Mouse (Mus musculus): Measurements from ENCODE around the gene Eif3d. TPM values are rescaled to one million over a fixed set of nuclear protein-coding genes. Genes with fewer than 3 reads are reported as not detected.

The Eif3d gene
- polyA plus RNA-seq, 1 experiment = 461 TPM

- TF ChIP-seq E2F4 (IDR thresholded peaks at IDR 0.05; ENCODE audit: insufficient read depth) = no peak
- TF ChIP-seq SRF (IDR thresholded peaks at IDR 0.05; ENCODE audit: control insufficient read depth, insufficient read length, low read depth) = no peak
- TF ChIP-seq REST (IDR thresholded peaks at IDR 0.05; ENCODE audit: insufficient read depth, insufficient read length) = no peak
- TF ChIP-seq POLR2AphosphoS2 (IDR thresholded peaks at IDR 0.05; ENCODE audit: insufficient read length, low read depth) = no peak
- TF ChIP-seq POLR2A (IDR thresholded peaks at IDR 0.05; ENCODE audit: insufficient read length, low read depth) = no peak
- no peak for TF ChIP-seq MYOG (IDR thresholded peaks at IDR 0.05; ENCODE audit: control insufficient read depth in 1 of 3, insufficient read depth in 1 of 3, insufficient read length in 2 of 3, low read depth in 2 of 3)
- no peak for TF ChIP-seq MAX (IDR thresholded peaks at IDR 0.05; ENCODE audit: low read depth)
- no peak for TF ChIP-seq TCF12 (IDR thresholded peaks at IDR 0.05; ENCODE audit: insufficient read depth, poor library complexity, severe bottlenecking)
- Histone ChIP-seq H3ac (ENCODE audit: control insufficient read depth, insufficient read length) (no peak overlapping the region), H3K27me3 (ENCODE audit: control insufficient read depth, insufficient read depth, insufficient read length) (no peaks in the 10 kb centered on the region), H3K4me2 (ENCODE audit: low read depth) (no peak overlapping the region), H3K4me3 (no peak overlapping the region), H3K79me2 (ENCODE audit: control insufficient read depth, insufficient read depth) (peaks cover 67% of the 10 kb centered on the region), H3K36me3 (ENCODE audit: control insufficient read depth, insufficient read depth) (peaks cover 72% of the 10 kb centered on the region)
These were observed 47.9 kb downstream of the Eif3d start for GRCm38 (mm10) chr15:77922710-77923109.

GRCm38 (mm10) chr15:77921636-77922035, 49.0 kb downstream of the Eif3d start:
- H3K27me3 ChIP-seq (ENCODE audit: control insufficient read depth, insufficient read depth, insufficient read length) = no peaks in the 10 kb centered on the region
- TF ChIP-seq E2F4 (IDR thresholded peaks at IDR 0.05; ENCODE audit: insufficient read depth) (no peak), TCF12 (IDR thresholded peaks at IDR 0.05; ENCODE audit: insufficient read depth, poor library complexity, severe bottlenecking) (no peak), SRF (IDR thresholded peaks at IDR 0.05; ENCODE audit: control insufficient read depth, insufficient read length, low read depth) (no peak), POLR2A (IDR thresholded peaks at IDR 0.05; ENCODE audit: insufficient read length, low read depth) (no peak)
- no peak overlapping the region for H3ac ChIP-seq (ENCODE audit: control insufficient read depth, insufficient read length)
- H3K4me2 ChIP-seq (ENCODE audit: low read depth) = no peak overlapping the region
- peaks cover 68% of the 10 kb centered on the region for H3K36me3 ChIP-seq (ENCODE audit: control insufficient read depth, insufficient read depth)
- peaks cover 66% of the 10 kb centered on the region for H3K79me2 ChIP-seq (ENCODE audit: control insufficient read depth, insufficient read depth)
- H3K4me3 ChIP-seq = no peak overlapping the region

GRCm38 (mm10) chr15:77920511-77921462, 49.8 kb downstream of the Eif3d start:
- Histone ChIP-seq H3K4me2 (ENCODE audit: low read depth) (no peak overlapping the region), H3K36me3 (ENCODE audit: control insufficient read depth, insufficient read depth) (peaks cover 72% of the 10 kb centered on the region), H3K79me2 (ENCODE audit: control insufficient read depth, insufficient read depth) (peaks cover 63% of the 10 kb centered on the region), H3K27me3 (ENCODE audit: control insufficient read depth, insufficient read depth, insufficient read length) (no peaks in the 10 kb centered on the region), H3ac (ENCODE audit: control insufficient read depth, insufficient read length) (no peak overlapping the region), H3K4me3 (no peak overlapping the region)
- TF ChIP-seq REST (IDR thresholded peaks at IDR 0.05; ENCODE audit: insufficient read depth, insufficient read length) (no peak), MAX (IDR thresholded peaks at IDR 0.05; ENCODE audit: low read depth) (no peak)

GRCm38 (mm10) chr15:77919441-77919840, 51.2 kb downstream of the Eif3d start:
- H3K4me3 ChIP-seq = no peak overlapping the region
- H3K79me2 ChIP-seq (ENCODE audit: control insufficient read depth, insufficient read depth) = peaks cover 56% of the 10 kb centered on the region
- peaks cover 75% of the 10 kb centered on the region for H3K36me3 ChIP-seq (ENCODE audit: control insufficient read depth, insufficient read depth)
- TF ChIP-seq USF1 (IDR thresholded peaks at IDR 0.05; ENCODE audit: low read depth) = no peak
- no peak for TF ChIP-seq POLR2AphosphoS2 (IDR thresholded peaks at IDR 0.05; ENCODE audit: insufficient read length, low read depth)
- no peak for TF ChIP-seq CEBPB (IDR thresholded peaks at IDR 0.05; ENCODE audit: insufficient read depth, poor library complexity, severe bottlenecking)
- H3K27me3 ChIP-seq (ENCODE audit: control insufficient read depth, insufficient read depth, insufficient read length) = no peaks in the 10 kb centered on the region
- no peak overlapping the region for H3ac ChIP-seq (ENCODE audit: control insufficient read depth, insufficient read length)
- H3K4me2 ChIP-seq (ENCODE audit: low read depth) = no peak overlapping the region

- peaks cover 55% of the 10 kb centered on the region for H3K36me3 ChIP-seq (ENCODE audit: control insufficient read depth, insufficient read depth)
- no peak overlapping the region for H3K4me2 ChIP-seq (ENCODE audit: low read depth)
- no peak overlapping the region for H3ac ChIP-seq (ENCODE audit: control insufficient read depth, insufficient read length)
- H3K27me3 ChIP-seq (ENCODE audit: control insufficient read depth, insufficient read depth, insufficient read length) = no peaks in the 10 kb centered on the region
- TF ChIP-seq USF1 (IDR thresholded peaks at IDR 0.05; ENCODE audit: low read depth) (peak; percentile 59), REST (IDR thresholded peaks at IDR 0.05; ENCODE audit: insufficient read depth, insufficient read length) (no peak), POLR2AphosphoS2 (IDR thresholded peaks at IDR 0.05; ENCODE audit: insufficient read length, low read depth) (peak; percentile 49), MAX (IDR thresholded peaks at IDR 0.05; ENCODE audit: low read depth) (no peak), MYOG (IDR thresholded peaks at IDR 0.05; ENCODE audit: control insufficient read depth in 1 of 3, insufficient read depth in 1 of 3, insufficient read length in 2 of 3, low read depth in 2 of 3) (peak in 1 of 3 experiments; percentile 41), MYOD1 (IDR thresholded peaks at IDR 0.05; ENCODE audit: control insufficient read depth in 1 of 3, insufficient read length in 2 of 3, low read depth in 2 of 3) (peak in 1 of 3 experiments; percentile 23), TCF3 (IDR thresholded peaks at IDR 0.05; ENCODE audit: insufficient read length, low read depth) (no peak)
- peaks cover 42% of the 10 kb centered on the region for H3K79me2 ChIP-seq (ENCODE audit: control insufficient read depth, insufficient read depth)
- no peak overlapping the region for H3K4me3 ChIP-seq
These were observed 53.6 kb downstream of the Eif3d start for GRCm38 (mm10) chr15:77916851-77917544.

Data from myocyte (in vitro differentiated cells).